Mouse (Mus musculus) ES-E14 (cell line): ENCODE measurements at regions not wholly inside any gene's neighbourhood (a gene's known extent, or its start where the extent isn't known, plus 50 kb on each side); places are given as distances from the start of the nearest gene placed in this dataset.

Experiments used
- CHD2 ChIP-seq: IDR thresholded peaks from 2 replicates; pipeline ENCODE4 v1.6.1; 2014; ENCODE audit warnings: mild to moderate bottlenecking, low read depth, low read length, inconsistent platforms
- HCFC1 ChIP-seq: IDR thresholded peaks from 2 replicates; pipeline ENCODE4 v1.6.1; 2012; ENCODE audit warnings: low read length, inconsistent platforms, borderline replicate concordance; ENCODE audit not compliant: insufficient read depth
- MAFK ChIP-seq: IDR thresholded peaks from 2 replicates; pipeline ENCODE4 v1.6.1; 2014; ENCODE audit warnings: mild to moderate bottlenecking, low read depth, low read length, inconsistent platforms; ENCODE audit not compliant: insufficient read depth
- ZC3H11A ChIP-seq: IDR thresholded peaks from 2 replicates; pipeline ENCODE4 v1.6.1; 2012; ENCODE audit warnings: low read depth, mild to moderate bottlenecking, inconsistent platforms, low read length, borderline replicate concordance
- ZNF384 ChIP-seq: IDR thresholded peaks from 2 replicates; pipeline ENCODE4 v1.6.1; 2012; ENCODE audit warnings: low read depth, low read length, inconsistent platforms

GRCm38 (mm10) chr1:72081811-72082210 is 130.3 kb downstream of the Mreg start:
- TF ChIP-seq CHD2, result no peak
- TF ChIP-seq ZNF384, result no peak
- TF ChIP-seq ZC3H11A, result no peak
- no peak for TF ChIP-seq MAFK
- TF ChIP-seq HCFC1, result no peak
